Mouse (Mus musculus) midbrain, embryonic 15.5 days (tissue): ENCODE measurements around the gene Psmb7. TPM values are rescaled to one million over a fixed set of nuclear protein-coding genes. Genes with fewer than 3 reads are reported as not detected.

ENCODE experiments used
- microRNA-seq: library from miRNA; unstranded; fragments of <30 nt; microRNA quantifications from one replicate; pipeline ENCODE4, GENCODE M21; 2016
- polyA plus RNA-seq: library from polyadenylated mRNA; unstranded; fragments of >200 nt; fragmentation: Nextera tagmentation; extraction: Ambion mirVana; gene quantifications from 2 replicates; pipeline ENCODE4 v1.2.1, GENCODE M21; 2015

The Psmb7 gene
- polyA plus RNA-seq, 1 experiment from 2014 or later = 260 TPM

Small RNAs within 50 kb of the gene (microRNA-seq; reads per million reads assigned to microRNA genes)
- not detected for gene Gm27634

Other genes starting within 250 kb of the Psmb7 start
- 56.0 and 66.1 TPM in 2 replicates for gene Nek6, start 132.4 kb downstream of the Psmb7 start, polyA plus RNA-seq
- gene Nr5a1, start 70.5 kb upstream of the Psmb7 start, polyA plus RNA-seq = 0.58 and 1.0 TPM in 2 replicates